Mouse (Mus musculus): ENCODE data around the gene Actr1b.
A peak's percentile ranks its signal among the peaks of the same experiment; 100 is the strongest.
"Not testable (repeated sequence)": the region's sequence is repeated elsewhere in the genome, so short reads cannot be mapped to it uniquely, and the experiment has no call there.

Gene Actr1b

GRCm38 (mm10) chr1:36696411-36696810 lies 17.8 kb downstream of the Actr1b start:
- DNase-seq = no peak

GRCm38 (mm10) chr1:36694871-36695270 lies 19.4 kb downstream of the Actr1b start:
- DNase-seq = no peak

- peak; percentile 97 for DNase-seq
These were observed 22.7 kb downstream of the Actr1b start, which contains the start of gene Cox5b for GRCm38 (mm10) chr1:36691271-36692155. Gene Cox5b (plus strand): TSS chr1:36691449.

- DNase-seq = peak; percentile 33
These were observed 23.5 kb downstream of the Actr1b start for GRCm38 (mm10) chr1:36690671-36691235.

- peak; percentile 77 for DNase-seq
These were observed 30.3 kb downstream of the Actr1b start for GRCm38 (mm10) chr1:36683810-36684467.

GRCm38 (mm10) chr1:36682620-36683355 lies 31.4 kb downstream of the Actr1b start, which contains the start of gene Fam178b:
Gene Fam178b (minus strand): TSS chr1:36683183.
- no peak for DNase-seq

- no peak for DNase-seq
These were observed 33.3 kb downstream of the Actr1b start for GRCm38 (mm10) chr1:36680893-36681292.

GRCm38 (mm10) chr1:36674936-36675335 lies 39.3 kb downstream of the Actr1b start:
- DNase-seq = no peak

GRCm38 (mm10) chr1:36672648-36673350 lies 41.4 kb downstream of the Actr1b start:
- no peak for DNase-seq

- no peak for DNase-seq
These were observed 43.0 kb downstream of the Actr1b start for GRCm38 (mm10) chr1:36671260-36671659.

- DNase-seq = no peak
These were observed 44.0 kb downstream of the Actr1b start for GRCm38 (mm10) chr1:36670256-36670655.

GRCm38 (mm10) chr1:36668007-36668406 lies 46.2 kb downstream of the Actr1b start:
- not testable (repeated sequence) for DNase-seq

- DNase-seq = no peak
These were observed 48.3 kb downstream of the Actr1b start for GRCm38 (mm10) chr1:36665934-36666333.

- DNase-seq = no peak
These were observed 49.0 kb downstream of the Actr1b start for GRCm38 (mm10) chr1:36665165-36665723.

GRCm38 (mm10) chr1:36664457-36664856 lies 49.8 kb downstream of the Actr1b start:
- DNase-seq = peak; percentile 19

GRCm38 (mm10) chr1:36658621-36659399 lies 55.4 kb downstream of the Actr1b start:
- no peak for DNase-seq

- DNase-seq = no peak
These were observed 56.4 kb downstream of the Actr1b start for GRCm38 (mm10) chr1:36657658-36658415.

- no peak for DNase-seq
These were observed 58.0 kb downstream of the Actr1b start for GRCm38 (mm10) chr1:36656233-36656632.

GRCm38 (mm10) chr1:36655039-36655438 lies 59.2 kb downstream of the Actr1b start:
- DNase-seq = no peak

All from thymus, postnatal 14 days (tissue).